Mouse (Mus musculus): ENCODE data around the gene Akap13. TPM values are rescaled to one million over a fixed set of nuclear protein-coding genes. Genes with fewer than 3 reads are reported as not detected.

Gene Akap13
- polyA plus RNA-seq, 1 experiment from 2014 or later: 48.5 TPM

GRCm38 (mm10) chr7:75796474-75796873, 341.1 kb downstream of the Akap13 start:
- 31% methylated on average over 9 of the region's 9 CpGs for WGBS

GRCm38 (mm10) chr7:75800530-75800929, 345.2 kb downstream of the Akap13 start:
- H3K27ac ChIP-seq: no peak overlapping the region
- H3K9ac ChIP-seq: no peak overlapping the region
- no peak overlapping the region for H3K4me2 ChIP-seq (replicated peaks)
- H3K27me3 ChIP-seq: no peaks in the 10 kb centered on the region
- no peaks in the 10 kb centered on the region for H3K9me3 ChIP-seq
- 71% methylated on average over 4 of the region's 4 CpGs for WGBS
- no peak for ATAC-seq (ENCODE audit: insufficient number of reproducible peaks, insufficient read depth, low FRiP score, low TSS enrichment)
- H3K4me3 ChIP-seq: no peak overlapping the region
- no peaks in the 10 kb centered on the region for H3K36me3 ChIP-seq
- H3K4me1 ChIP-seq: 0 out of 2 replicates have a peak, but pooled peaks cover 6% of the 10 kb centered on the region

More at GRCm38 (mm10) chr7:75796474-75796873, 341.1 kb downstream of the Akap13 start:
- peaks cover 6% of the 10 kb centered on the region; the same call in 1 of the 2 replicates for H3K4me1 ChIP-seq
- H3K9ac ChIP-seq: no peak overlapping the region
- no peaks in the 10 kb centered on the region for H3K27me3 ChIP-seq
- no peaks in the 10 kb centered on the region for H3K9me3 ChIP-seq
- no peak overlapping the region for H3K27ac ChIP-seq
- no peak overlapping the region for H3K4me3 ChIP-seq
- H3K4me2 ChIP-seq (replicated peaks): no peak overlapping the region
- no peaks in the 10 kb centered on the region for H3K36me3 ChIP-seq
- ATAC-seq (ENCODE audit: insufficient number of reproducible peaks, insufficient read depth, low FRiP score, low TSS enrichment): no peak

DNA sequence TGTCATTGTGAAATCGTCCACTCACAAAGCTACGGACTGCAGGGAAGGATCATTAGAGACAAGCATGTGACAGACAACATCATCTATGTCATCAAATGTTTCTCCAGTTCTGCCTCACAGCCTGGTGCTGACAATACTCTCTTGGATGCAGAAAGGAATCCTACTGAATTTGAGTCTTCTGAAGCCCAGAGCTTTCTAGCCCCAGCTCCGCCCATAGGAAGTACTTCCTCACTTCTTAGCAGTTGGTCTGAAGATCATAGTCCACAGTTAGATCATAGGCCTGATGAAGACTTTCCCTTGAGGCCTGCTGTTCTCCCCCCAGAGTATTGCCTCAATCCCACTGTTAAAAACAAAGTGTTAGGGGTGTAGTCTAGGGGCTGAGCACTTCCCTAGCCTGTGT, 345.7 kb downstream of the Akap13 start:
- no peaks in the 10 kb centered on the region for H3K36me3 ChIP-seq
- H3K9me3 ChIP-seq: no peaks in the 10 kb centered on the region
- H3K9ac ChIP-seq: no peak overlapping the region
- 0 out of 2 replicates have a peak, but pooled peaks cover 6% of the 10 kb centered on the region for H3K4me1 ChIP-seq
- no peaks in the 10 kb centered on the region for H3K27me3 ChIP-seq
- no peak overlapping the region for H3K4me3 ChIP-seq
- no peak for ATAC-seq (ENCODE audit: insufficient number of reproducible peaks, insufficient read depth, low FRiP score, low TSS enrichment)
- WGBS: 99% methylated on average over 3 of the region's 3 CpGs
- H3K4me2 ChIP-seq (replicated peaks): no peak overlapping the region
- H3K27ac ChIP-seq: no peak overlapping the region

- Histone ChIP-seq H3K4me1 (0 out of 2 replicates have a peak, but pooled peaks cover under 1% of the 10 kb centered on the region), H3K27ac (no peak overlapping the region), H3K36me3 (no peaks in the 10 kb centered on the region), H3K4me2 (replicated peaks) (no peak overlapping the region), H3K9me3 (no peaks in the 10 kb centered on the region), H3K27me3 (no peaks in the 10 kb centered on the region), H3K4me3 (no peak overlapping the region), H3K9ac (no peak overlapping the region)
- no peak for ATAC-seq (ENCODE audit: insufficient number of reproducible peaks, insufficient read depth, low FRiP score, low TSS enrichment)
- 92% methylated on average over 5 of the region's 5 CpGs for WGBS
These were observed 346.5 kb downstream of the Akap13 start for GRCm38 (mm10) chr7:75801621-75802358.

DNA sequence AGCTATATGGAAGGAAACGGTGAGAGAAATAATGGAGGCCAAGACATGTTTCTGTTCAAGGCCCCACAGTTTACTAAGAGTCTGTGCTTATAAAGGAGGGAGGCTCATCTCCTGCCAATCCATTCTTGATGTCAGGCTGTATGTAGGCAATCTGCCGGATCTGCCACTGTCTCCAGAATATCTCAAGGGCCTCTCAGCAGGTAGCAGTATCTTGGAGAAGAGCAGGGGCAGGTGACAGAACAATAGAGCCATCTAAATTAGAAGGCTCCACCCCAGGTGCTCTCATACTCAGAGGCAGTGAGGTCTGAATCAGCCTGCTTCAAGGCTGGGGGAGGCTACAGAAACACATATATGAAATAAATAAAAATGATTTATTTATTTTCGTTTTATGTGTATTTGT, 347.6 kb downstream of the Akap13 start:
- no peak overlapping the region for H3K4me2 ChIP-seq (replicated peaks)

More for the DNA sequence above, 347.6 kb downstream of the Akap13 start:
- no peak overlapping the region for H3K27ac ChIP-seq
- 76% methylated on average over 3 of the region's 3 CpGs for WGBS
- H3K9ac ChIP-seq: no peak overlapping the region
- ATAC-seq (ENCODE audit: insufficient number of reproducible peaks, insufficient read depth, low FRiP score, low TSS enrichment): no peak
- H3K27me3 ChIP-seq: no peaks in the 10 kb centered on the region
- no peaks in the 10 kb centered on the region for H3K4me1 ChIP-seq
- H3K36me3 ChIP-seq: no peaks in the 10 kb centered on the region
- no peak overlapping the region for H3K4me3 ChIP-seq
- no peaks in the 10 kb centered on the region for H3K9me3 ChIP-seq

Small RNAs within 50 kb of the gene (microRNA-seq; reads per million reads assigned to microRNA genes)
- not detected for gene Gm23251

Other genes starting within 250 kb of the Akap13 start
- 0.94 and 1.3 TPM in 2 replicates for gene Sv2b, start 146.3 kb upstream of the Akap13 start, polyA plus RNA-seq (2016; fragmentation: Nextera tagmentation; extraction: Ambion mirVana)

All from embryonic facial prominence, embryonic 12.5 days (tissue).